5 mouse cellular contexts compared by ENCODE assay signal in genomic region chr14:53439643-53440042, GRCm38 (mm10).
DNase-seq lines count a peak whose midpoint lies in the region; ATAC-seq and TF ChIP-seq lines count a peak whose summit lies in the region.
"Not testable (repeated sequence)": the region's sequence is repeated elsewhere in the genome, so short reads cannot be mapped to it uniquely, and the experiment has no call there.

No protein-coding gene starts in this region.

- not testable (repeated sequence) for TF ChIP-seq CTCF in ES-Bruce4 (IDR thresholded peaks at IDR 0.05; ENCODE audit: low read depth, low read length)

- not testable (repeated sequence) for H3K27ac ChIP-seq in ES-Bruce4 (ENCODE audit: insufficient read depth, low read length); embryonic facial prominence, embryonic 14.5 days (replicated peaks; ENCODE audit: low read depth, low read length)

- not testable (repeated sequence) for H3K27me3 ChIP-seq in ES-Bruce4 (ENCODE audit: control insufficient read depth, insufficient read depth, low read length, poor library complexity, severe bottlenecking); embryonic facial prominence, embryonic 14.5 days (replicated peaks; ENCODE audit: control insufficient read depth, insufficient read depth, low read length)

- H3K9ac ChIP-seq in ES-Bruce4 (ENCODE audit: low read depth, poor library complexity, severe bottlenecking); embryonic facial prominence, embryonic 14.5 days (ENCODE audit: low read depth, low read length): not testable (repeated sequence)

- DNase-seq in ES-CJ7 (ENCODE audit: low read depth, low spot score) (peak; percentile 75), R1 (ENCODE audit: low read depth, low spot score) (peak; percentile 82), ZHBTc4 (ENCODE audit: low read depth, low spot score) (peak; percentile 65)
- peak; percentile 7 for DNase-seq in embryonic facial prominence, embryonic 14.5 days (ENCODE audit: low spot score)

- peak; percentile 26; the same call in 1 of the 2 replicates for ATAC-seq in embryonic facial prominence, embryonic 14.5 days (ENCODE audit: low read depth)

- H3K4me2 ChIP-seq in embryonic facial prominence, embryonic 14.5 days (ENCODE audit: low read depth, low read length): not testable (repeated sequence)

- not testable (repeated sequence) for H3K36me3 ChIP-seq in ES-Bruce4 (ENCODE audit: control insufficient read depth, insufficient read depth, low read length, poor library complexity, severe bottlenecking); embryonic facial prominence, embryonic 14.5 days (ENCODE audit: control insufficient read depth, insufficient read depth, low read length)

- not testable (repeated sequence) for H3K4me1 ChIP-seq in ES-Bruce4 (ENCODE audit: control insufficient read depth, insufficient read depth, low read length); embryonic facial prominence, embryonic 14.5 days (ENCODE audit: control insufficient read depth, insufficient read depth, low read length)

- 0 out of 2 replicates have a peak, but pooled peaks have one; percentile 45 for TF ChIP-seq EP300 in ES-Bruce4 (IDR thresholded peaks at IDR 0.05; ENCODE audit: insufficient read depth, low read depth, low read length)

- not testable (repeated sequence) for H3K9me3 ChIP-seq in ES-Bruce4 (replicated peaks; ENCODE audit: control insufficient read depth, insufficient read depth, low read length, poor library complexity, severe bottlenecking); embryonic facial prominence, embryonic 14.5 days (ENCODE audit: control insufficient read depth, low read length)

- not testable (repeated sequence) for H3K4me3 ChIP-seq in ES-Bruce4 (ENCODE audit: low read depth, low read length); embryonic facial prominence, embryonic 14.5 days (ENCODE audit: low read depth, low read length)

- not testable (repeated sequence) for TF ChIP-seq POLR2A in ES-Bruce4 (IDR thresholded peaks at IDR 0.05; ENCODE audit: insufficient read depth, low read length)

Comparison
In these comparisons a context has a peak if more than half of its experiments do, and no peak if none do; other contexts are left out.
1. DNase-seq: peak in every context shown above with its lines; median percentile 82 in R1; 75 in ES-CJ7; 65 in ZHBTc4; 7 in embryonic facial prominence, embryonic 14.5 days.